Mouse (Mus musculus): Measurements from ENCODE around the gene Cmtm1. TPM values are rescaled to one million over a fixed set of nuclear protein-coding genes. Genes with fewer than 3 reads are reported as not detected.
"Not testable (repeated sequence)": the region's sequence is repeated elsewhere in the genome, so short reads cannot be mapped to it uniquely, and the experiment has no call there.

Cmtm1 gene
- polyA plus RNA-seq, 1 experiment: not detected

- 21% methylated on average over 18 of the region's 18 CpGs for WGBS
- Histone ChIP-seq H3K4me3 (ENCODE audit: low read depth, low read length) (peak within 1 kb of the TSS; percentile 69), H3K36me3 (ENCODE audit: control insufficient read depth, insufficient read depth, low read length) (no peaks in the 10 kb centered on the region), H3K27ac (ENCODE audit: insufficient read depth, low read depth, low read length) (peak within 1 kb of the TSS; percentile 63), H3K4me1 (ENCODE audit: control insufficient read depth, insufficient read depth, insufficient read length, low read length) (peaks cover 4% of the 10 kb centered on the region; the same call in 1 of the 2 replicates), H3K27me3 (ENCODE audit: control insufficient read depth, insufficient read depth, low read length) (no peaks in the 10 kb centered on the region; the same call in 1 of the 2 replicates)
- TF ChIP-seq CTCF (IDR thresholded peaks at IDR 0.05; ENCODE audit: extremely low read depth, insufficient read length, insufficient replicate concordance, low read depth, low read length) (no peak), POLR2A (IDR thresholded peaks at IDR 0.05; ENCODE audit: low read depth, low read length) (no peak)
These were observed 29.5 kb upstream of the Cmtm1 start, which contains the start of gene Cmtm3 for GRCm38 (mm10) chr8:104339229-104339982. Gene Cmtm3 (plus strand): TSS chr8:104339410.

- H3K4me3 ChIP-seq (ENCODE audit: low read depth, low read length): no peak overlapping the region
- no peaks in the 10 kb centered on the region for H3K36me3 ChIP-seq (ENCODE audit: control insufficient read depth, insufficient read depth, low read length)
- peaks cover 4% of the 10 kb centered on the region; the same call in 1 of the 2 replicates for H3K4me1 ChIP-seq (ENCODE audit: control insufficient read depth, insufficient read depth, insufficient read length, low read length)
- WGBS: 61% methylated on average over 3 of the region's 3 CpGs
- H3K27ac ChIP-seq (ENCODE audit: insufficient read depth, low read depth, low read length): no peak overlapping the region
- no peak for TF ChIP-seq POLR2A (IDR thresholded peaks at IDR 0.05; ENCODE audit: low read depth, low read length)
- TF ChIP-seq CTCF (IDR thresholded peaks at IDR 0.05; ENCODE audit: extremely low read depth, insufficient read length, insufficient replicate concordance, low read depth, low read length): peak; percentile 10; the same call in 1 of the 2 replicates
- H3K27me3 ChIP-seq (ENCODE audit: control insufficient read depth, insufficient read depth, low read length): no peaks in the 10 kb centered on the region; the same call in 1 of the 2 replicates
These were observed 27.9 kb upstream of the Cmtm1 start for GRCm38 (mm10) chr8:104337890-104338289.

GRCm38 (mm10) chr8:104336806-104337205 lies 26.9 kb upstream of the Cmtm1 start:
- WGBS: 79% methylated on average over 1 of the region's 1 CpGs
- H3K27ac ChIP-seq (ENCODE audit: insufficient read depth, low read depth, low read length): no peak overlapping the region
- TF ChIP-seq CTCF (IDR thresholded peaks at IDR 0.05; ENCODE audit: extremely low read depth, insufficient read length, insufficient replicate concordance, low read depth, low read length): no peak
- TF ChIP-seq POLR2A (IDR thresholded peaks at IDR 0.05; ENCODE audit: low read depth, low read length): no peak
- H3K36me3 ChIP-seq (ENCODE audit: control insufficient read depth, insufficient read depth, low read length): no peaks in the 10 kb centered on the region
- no peak overlapping the region for H3K4me3 ChIP-seq (ENCODE audit: low read depth, low read length)
- H3K4me1 ChIP-seq (ENCODE audit: control insufficient read depth, insufficient read depth, insufficient read length, low read length): peaks cover 4% of the 10 kb centered on the region; the same call in 1 of the 2 replicates
- H3K27me3 ChIP-seq (ENCODE audit: control insufficient read depth, insufficient read depth, low read length): no peaks in the 10 kb centered on the region; the same call in 1 of the 2 replicates

- Histone ChIP-seq H3K27ac (ENCODE audit: insufficient read depth, low read depth, low read length) (no peak overlapping the region), H3K27me3 (ENCODE audit: control insufficient read depth, insufficient read depth, low read length) (no peaks in the 10 kb centered on the region), H3K36me3 (ENCODE audit: control insufficient read depth, insufficient read depth, low read length) (no peaks in the 10 kb centered on the region), H3K4me3 (ENCODE audit: low read depth, low read length) (no peak overlapping the region), H3K4me1 (ENCODE audit: control insufficient read depth, insufficient read depth, insufficient read length, low read length) (no peaks in the 10 kb centered on the region)
- TF ChIP-seq CTCF (IDR thresholded peaks at IDR 0.05; ENCODE audit: extremely low read depth, insufficient read length, insufficient replicate concordance, low read depth, low read length) (no peak), POLR2A (IDR thresholded peaks at IDR 0.05; ENCODE audit: low read depth, low read length) (no peak)
- WGBS: 69% methylated on average over 1 of the region's 1 CpGs
These were observed 24.3 kb upstream of the Cmtm1 start for GRCm38 (mm10) chr8:104334196-104334595.

- no peak overlapping the region for H3K27ac ChIP-seq (ENCODE audit: insufficient read depth, low read depth, low read length)
- H3K4me3 ChIP-seq (ENCODE audit: low read depth, low read length): no peak overlapping the region
- H3K4me1 ChIP-seq (ENCODE audit: control insufficient read depth, insufficient read depth, insufficient read length, low read length): no peaks in the 10 kb centered on the region
- no peaks in the 10 kb centered on the region for H3K27me3 ChIP-seq (ENCODE audit: control insufficient read depth, insufficient read depth, low read length)
- TF ChIP-seq CTCF (IDR thresholded peaks at IDR 0.05; ENCODE audit: extremely low read depth, insufficient read length, insufficient replicate concordance, low read depth, low read length) (no peak), POLR2A (IDR thresholded peaks at IDR 0.05; ENCODE audit: low read depth, low read length) (no peak)
- no peaks in the 10 kb centered on the region for H3K36me3 ChIP-seq (ENCODE audit: control insufficient read depth, insufficient read depth, low read length)
- WGBS: 53% methylated on average over 5 of the region's 5 CpGs
These were observed 23.8 kb upstream of the Cmtm1 start for GRCm38 (mm10) chr8:104333786-104334185.

- TF ChIP-seq CTCF (IDR thresholded peaks at IDR 0.05; ENCODE audit: extremely low read depth, insufficient read length, insufficient replicate concordance, low read depth, low read length): no peak
- TF ChIP-seq POLR2A (IDR thresholded peaks at IDR 0.05; ENCODE audit: low read depth, low read length): no peak
- 56% methylated on average over 5 of the region's 5 CpGs for WGBS
- no peaks in the 10 kb centered on the region for H3K27me3 ChIP-seq (ENCODE audit: control insufficient read depth, insufficient read depth, low read length)
- H3K36me3 ChIP-seq (ENCODE audit: control insufficient read depth, insufficient read depth, low read length): no peaks in the 10 kb centered on the region
- no peak overlapping the region for H3K4me3 ChIP-seq (ENCODE audit: low read depth, low read length)
- H3K4me1 ChIP-seq (ENCODE audit: control insufficient read depth, insufficient read depth, insufficient read length, low read length): no peaks in the 10 kb centered on the region
- H3K27ac ChIP-seq (ENCODE audit: insufficient read depth, low read depth, low read length): no peak overlapping the region
These were observed 23.0 kb upstream of the Cmtm1 start for GRCm38 (mm10) chr8:104332665-104333631.

GRCm38 (mm10) chr8:104321930-104322329 lies 12.0 kb upstream of the Cmtm1 start, which contains the start of gene Cmtm2b:
Gene Cmtm2b (plus strand): TSS chr8:104322230.
- H3K27ac ChIP-seq (ENCODE audit: insufficient read depth, low read depth, low read length); H3K4me1 ChIP-seq (ENCODE audit: control insufficient read depth, insufficient read depth, insufficient read length, low read length); H3K27me3 ChIP-seq (ENCODE audit: control insufficient read depth, insufficient read depth, low read length); H3K36me3 ChIP-seq (ENCODE audit: control insufficient read depth, insufficient read depth, low read length); H3K4me3 ChIP-seq (ENCODE audit: low read depth, low read length): not testable (repeated sequence)
- 82% methylated on average over 12 of the region's 12 CpGs for WGBS

- not testable (repeated sequence) for H3K27ac ChIP-seq (ENCODE audit: insufficient read depth, low read depth, low read length); H3K36me3 ChIP-seq (ENCODE audit: control insufficient read depth, insufficient read depth, low read length); H3K27me3 ChIP-seq (ENCODE audit: control insufficient read depth, insufficient read depth, low read length); H3K4me3 ChIP-seq (ENCODE audit: low read depth, low read length); H3K4me1 ChIP-seq (ENCODE audit: control insufficient read depth, insufficient read depth, insufficient read length, low read length)
- WGBS: 82% methylated on average over 11 of the region's 11 CpGs
These were observed 11.3 kb upstream of the Cmtm1 start, which contains the start of gene Gm11020 for GRCm38 (mm10) chr8:104321267-104321666. Gene Gm11020 (plus strand): TSS chr8:104321567.

Data from small intestine, adult 2 months (tissue).